Mouse (Mus musculus): Measurements from ENCODE around the gene Mettl7a2.
"Not testable (repeated sequence)": the region's sequence is repeated elsewhere in the genome, so short reads cannot be mapped to it uniquely, and the experiment has no call there.

The Mettl7a2 gene

GRCm38 (mm10) chr15:100337847-100338246 is 15.2 kb upstream of the Mettl7a2 start:
- peak; percentile 63 for DNase-seq (ENCODE audit: low spot score)

GRCm38 (mm10) chr15:100341314-100341980 is 11.6 kb upstream of the Mettl7a2 start:
- DNase-seq (ENCODE audit: low spot score): not testable (repeated sequence)

GRCm38 (mm10) chr15:100345484-100345883 is 7.5 kb upstream of the Mettl7a2 start:
- no peak for DNase-seq (ENCODE audit: low spot score)

- DNase-seq (ENCODE audit: low spot score): no peak
These were observed 6.2 kb upstream of the Mettl7a2 start for GRCm38 (mm10) chr15:100346761-100347160.

- DNase-seq (ENCODE audit: low spot score): no peak
These were observed 3.5 kb upstream of the Mettl7a2 start for GRCm38 (mm10) chr15:100349496-100349895.

- DNase-seq (ENCODE audit: low spot score): no peak
These were observed 1.4 kb upstream of the Mettl7a2 start for GRCm38 (mm10) chr15:100351501-100352060.

GRCm38 (mm10) chr15:100353399-100353798 is 399 bp downstream of the Mettl7a2 start:
- DNase-seq (ENCODE audit: low spot score): not testable (repeated sequence)

GRCm38 (mm10) chr15:100355876-100356275 is 2.9 kb downstream of the Mettl7a2 start:
- no peak for DNase-seq (ENCODE audit: low spot score)

- no peak for DNase-seq (ENCODE audit: low spot score)
These were observed 11.2 kb downstream of the Mettl7a2 start, which contains the start of gene Higd1c for GRCm38 (mm10) chr15:100364242-100364641. TSS of gene Higd1c (plus strand) at chr15:100364542.

GRCm38 (mm10) chr15:100365967-100366366 is 13.0 kb downstream of the Mettl7a2 start:
- not testable (repeated sequence) for DNase-seq (ENCODE audit: low spot score)

- DNase-seq (ENCODE audit: low spot score): no peak
These were observed 14.1 kb downstream of the Mettl7a2 start for GRCm38 (mm10) chr15:100367119-100367518.

- DNase-seq (ENCODE audit: low spot score): peak; percentile 43
These were observed 22.1 kb downstream of the Mettl7a2 start for GRCm38 (mm10) chr15:100375066-100375465.

GRCm38 (mm10) chr15:100377847-100378505 is 25.0 kb downstream of the Mettl7a2 start:
- not testable (repeated sequence) for DNase-seq (ENCODE audit: low spot score)

- DNase-seq (ENCODE audit: low spot score): no peak
These were observed 26.7 kb downstream of the Mettl7a2 start for GRCm38 (mm10) chr15:100379658-100380057.

- DNase-seq (ENCODE audit: low spot score): no peak
These were observed 27.1 kb downstream of the Mettl7a2 start for GRCm38 (mm10) chr15:100380104-100380503.

GRCm38 (mm10) chr15:100385705-100386104 is 32.7 kb downstream of the Mettl7a2 start:
- no peak for DNase-seq (ENCODE audit: low spot score)

GRCm38 (mm10) chr15:100387544-100388223 is 34.7 kb downstream of the Mettl7a2 start:
- no peak for DNase-seq (ENCODE audit: low spot score)

GRCm38 (mm10) chr15:100388224-100388835 is 35.3 kb downstream of the Mettl7a2 start:
- no peak for DNase-seq (ENCODE audit: low spot score)

GRCm38 (mm10) chr15:100388886-100389285 is 35.9 kb downstream of the Mettl7a2 start:
- no peak for DNase-seq (ENCODE audit: low spot score)

GRCm38 (mm10) chr15:100391066-100391465 is 38.1 kb downstream of the Mettl7a2 start:
- DNase-seq (ENCODE audit: low spot score): no peak

- DNase-seq (ENCODE audit: low spot score): no peak
These were observed 38.6 kb downstream of the Mettl7a2 start for GRCm38 (mm10) chr15:100391599-100391998.

- no peak for DNase-seq (ENCODE audit: low spot score)
These were observed 40.0 kb downstream of the Mettl7a2 start for GRCm38 (mm10) chr15:100393016-100393415.

All from urinary bladder, postnatal 25 days (tissue).